Mouse (Mus musculus): ENCODE results near the gene Auts2. TPM values are rescaled to one million over a fixed set of nuclear protein-coding genes. Genes with fewer than 3 reads are reported as not detected.

Gene Auts2
- polyA plus RNA-seq, 1 experiment from 2014 or later, result 94.8 TPM

GRCm38 (mm10) chr5:131956998-131957397, 586.1 kb downstream of the Auts2 start:
- Histone ChIP-seq H3K9me3 (no peaks in the 10 kb centered on the region; the same call in 1 of the 2 replicates), H3K9ac (no peak overlapping the region), H3K4me2 (no peak overlapping the region), H3K36me3 (replicated peaks) (no peaks in the 10 kb centered on the region), H3K27ac (no peak overlapping the region), H3K4me3 (replicated peaks) (no peak overlapping the region), H3K27me3 (no peaks in the 10 kb centered on the region), H3K4me1 (peaks cover 15% of the 10 kb centered on the region)
- WGBS, result 57% methylated on average over 3 of the region's 3 CpGs
- no peak for ATAC-seq (ENCODE audit: low FRiP score)

DNA sequence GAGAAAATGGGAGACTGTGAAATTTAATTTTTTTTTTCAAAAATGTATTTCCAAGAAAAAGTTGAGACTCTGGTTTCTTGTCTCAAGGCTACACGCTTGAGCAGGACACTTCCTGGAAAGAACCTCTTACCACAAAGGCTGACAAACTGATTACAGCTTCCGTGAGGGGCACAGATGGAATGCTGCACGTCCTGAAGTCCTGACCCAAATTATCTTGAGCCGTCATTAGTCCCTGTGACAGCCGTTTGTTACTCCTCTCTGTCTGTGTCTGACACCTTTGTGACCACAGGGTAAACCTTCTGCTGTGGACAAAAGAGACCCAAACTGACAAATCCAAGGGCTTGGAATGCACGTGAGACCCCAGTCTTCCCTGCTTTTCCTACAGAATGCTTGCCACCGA, 587.1 kb downstream of the Auts2 start:
- Histone ChIP-seq H3K4me3 (replicated peaks) (no peak overlapping the region), H3K9ac (no peak overlapping the region), H3K4me1 (peaks cover 15% of the 10 kb centered on the region), H3K4me2 (no peak overlapping the region), H3K9me3 (no peaks in the 10 kb centered on the region; the same call in 1 of the 2 replicates), H3K36me3 (replicated peaks) (no peaks in the 10 kb centered on the region), H3K27ac (no peak overlapping the region), H3K27me3 (no peaks in the 10 kb centered on the region)
- 35% methylated on average over 7 of the region's 7 CpGs for WGBS
- ATAC-seq (ENCODE audit: low FRiP score), result no peak

DNA sequence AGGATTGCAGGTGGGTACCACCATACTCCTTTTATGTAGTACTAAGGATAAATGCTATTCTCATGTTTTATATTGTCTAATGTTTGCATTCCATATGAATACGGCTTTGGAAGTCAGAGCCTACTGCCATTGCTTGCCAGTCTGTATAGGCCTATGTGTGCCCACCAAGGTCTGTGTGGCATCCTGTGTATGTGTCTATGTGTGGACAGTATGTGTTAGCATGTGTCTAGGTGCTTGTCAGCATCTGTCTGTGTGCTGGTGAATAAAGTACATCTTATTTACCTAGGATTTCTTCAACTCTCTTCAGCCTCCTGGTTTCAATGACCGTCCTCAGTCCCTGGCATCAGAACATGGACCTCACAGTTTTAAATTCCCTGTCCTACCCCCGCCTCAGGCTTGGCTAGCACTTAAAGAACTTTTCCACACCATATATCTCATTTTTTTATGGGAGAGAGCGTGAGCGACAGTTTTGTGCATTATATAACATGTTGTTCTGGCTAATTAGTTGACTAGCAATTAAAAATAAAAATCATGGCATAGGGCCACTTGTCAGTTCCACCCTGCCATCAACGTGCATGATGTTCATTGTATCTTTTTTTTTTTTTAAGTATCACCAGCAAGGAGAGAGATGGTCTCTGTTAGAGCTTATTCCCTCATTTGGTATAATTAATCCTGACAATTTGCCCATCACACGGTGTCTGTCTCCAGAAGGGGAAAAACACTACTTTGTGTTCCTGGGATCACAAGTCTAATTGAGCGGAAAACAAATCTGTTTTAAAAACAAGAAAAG, 587.7 kb downstream of the Auts2 start:
- Histone ChIP-seq H3K4me1 (peaks cover 15% of the 10 kb centered on the region), H3K4me2 (no peak overlapping the region), H3K9ac (no peak overlapping the region), H3K27me3 (no peaks in the 10 kb centered on the region), H3K36me3 (replicated peaks) (no peaks in the 10 kb centered on the region), H3K27ac (no peak overlapping the region), H3K9me3 (no peaks in the 10 kb centered on the region; the same call in 1 of the 2 replicates), H3K4me3 (replicated peaks) (no peak overlapping the region)
- 70% methylated on average over 8 of the region's 8 CpGs for WGBS
- no peak for ATAC-seq (ENCODE audit: low FRiP score)

- WGBS, result 32% methylated on average over 7 of the region's 7 CpGs
- Histone ChIP-seq H3K4me2 (0 out of 2 replicates have a peak overlapping the region, but pooled peaks have one; percentile 4), H3K4me3 (replicated peaks) (no peak overlapping the region), H3K9ac (no peak overlapping the region), H3K27me3 (peaks cover 3% of the 10 kb centered on the region; the same call in 1 of the 2 replicates), H3K4me1 (peaks cover 32% of the 10 kb centered on the region), H3K9me3 (no peaks in the 10 kb centered on the region), H3K27ac (peak overlapping the region; percentile 57), H3K36me3 (replicated peaks) (no peaks in the 10 kb centered on the region)
- ATAC-seq (ENCODE audit: low FRiP score), result no peak
Measured at GRCm38 (mm10) chr5:131948571-131949151, 594.5 kb downstream of the Auts2 start.

GRCm38 (mm10) chr5:131946801-131947200, 596.3 kb downstream of the Auts2 start:
- 84% methylated on average over 5 of the region's 5 CpGs for WGBS
- Histone ChIP-seq H3K27ac (no peak overlapping the region), H3K27me3 (peaks cover 3% of the 10 kb centered on the region; the same call in 1 of the 2 replicates), H3K9me3 (no peaks in the 10 kb centered on the region), H3K36me3 (replicated peaks) (no peaks in the 10 kb centered on the region), H3K4me1 (peaks cover 32% of the 10 kb centered on the region), H3K4me2 (no peak overlapping the region), H3K4me3 (replicated peaks) (no peak overlapping the region), H3K9ac (no peak overlapping the region)
- ATAC-seq (ENCODE audit: low FRiP score), result no peak

- Histone ChIP-seq H3K4me1 (peaks cover 28% of the 10 kb centered on the region), H3K27ac (no peak overlapping the region), H3K4me2 (no peak overlapping the region), H3K4me3 (replicated peaks) (no peak overlapping the region), H3K27me3 (peaks cover 3% of the 10 kb centered on the region; the same call in 1 of the 2 replicates), H3K36me3 (replicated peaks) (no peaks in the 10 kb centered on the region), H3K9ac (no peak overlapping the region), H3K9me3 (no peaks in the 10 kb centered on the region)
- WGBS, result 11% methylated on average over 2 of the region's 2 CpGs
- ATAC-seq (ENCODE audit: low FRiP score), result no peak
Measured at GRCm38 (mm10) chr5:131944761-131945160, 598.4 kb downstream of the Auts2 start.

DNA sequence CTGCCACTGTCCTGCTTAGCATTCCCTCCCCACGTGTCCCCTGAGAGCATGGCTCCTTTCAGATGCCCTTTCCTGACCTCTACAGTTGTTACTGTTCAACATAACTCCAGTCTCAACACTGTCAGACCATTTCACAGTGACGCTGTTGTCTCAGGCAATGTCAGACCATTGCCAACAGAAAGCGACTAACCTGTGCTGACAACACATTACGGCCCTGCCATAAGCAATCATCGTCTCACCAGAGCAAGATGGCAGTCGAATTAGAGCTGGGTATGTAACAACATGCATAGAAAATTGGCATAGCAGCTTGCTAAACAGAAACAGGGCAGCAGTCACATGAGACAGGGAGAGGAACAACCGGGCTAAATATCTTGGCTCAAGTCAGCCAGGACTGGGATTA, 614.4 kb downstream of the Auts2 start:
- no peaks in the 10 kb centered on the region for H3K36me3 ChIP-seq (replicated peaks)
- peaks cover 6% of the 10 kb centered on the region; the same call in 1 of the 2 replicates for H3K4me1 ChIP-seq
- 85% methylated on average over 7 of the region's 7 CpGs for WGBS
- no peak overlapping the region for H3K27ac ChIP-seq
- H3K9me3 ChIP-seq, result no peaks in the 10 kb centered on the region
- no peak for ATAC-seq (ENCODE audit: low FRiP score)
- no peak overlapping the region for H3K4me2 ChIP-seq
- no peak overlapping the region for H3K9ac ChIP-seq
- H3K4me3 ChIP-seq (replicated peaks), result no peak overlapping the region
- no peaks in the 10 kb centered on the region for H3K27me3 ChIP-seq

DNA sequence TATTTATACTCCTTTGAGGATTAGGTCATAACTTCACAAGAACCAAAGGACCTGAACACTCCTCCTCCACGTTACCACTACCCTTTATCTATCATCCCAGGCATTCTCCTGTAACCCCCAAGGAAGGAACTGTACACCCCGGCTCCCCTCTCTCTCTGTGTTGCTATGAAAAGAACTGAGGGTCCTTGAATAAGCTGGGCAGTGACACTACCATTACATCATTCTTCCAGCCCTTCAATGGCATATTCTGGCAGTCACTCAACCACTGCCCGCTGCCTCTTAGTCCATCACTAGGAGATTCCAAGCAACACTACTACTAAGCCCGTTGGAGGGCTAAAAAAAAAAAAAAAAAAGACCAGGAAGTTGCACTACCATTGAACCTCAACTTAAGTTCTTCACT, 620.4 kb downstream of the Auts2 start:
- H3K4me1 ChIP-seq, result peaks cover 23% of the 10 kb centered on the region
- 72% methylated on average over 4 of the region's 4 CpGs for WGBS
- no peak overlapping the region for H3K27ac ChIP-seq
- H3K9ac ChIP-seq, result no peak overlapping the region
- H3K4me3 ChIP-seq (replicated peaks), result no peak overlapping the region
- H3K27me3 ChIP-seq, result peaks cover 7% of the 10 kb centered on the region; the same call in 1 of the 2 replicates
- ATAC-seq (ENCODE audit: low FRiP score), result no peak
- no peaks in the 10 kb centered on the region for H3K36me3 ChIP-seq (replicated peaks)
- H3K4me2 ChIP-seq, result no peak overlapping the region
- H3K9me3 ChIP-seq, result no peaks in the 10 kb centered on the region

DNA sequence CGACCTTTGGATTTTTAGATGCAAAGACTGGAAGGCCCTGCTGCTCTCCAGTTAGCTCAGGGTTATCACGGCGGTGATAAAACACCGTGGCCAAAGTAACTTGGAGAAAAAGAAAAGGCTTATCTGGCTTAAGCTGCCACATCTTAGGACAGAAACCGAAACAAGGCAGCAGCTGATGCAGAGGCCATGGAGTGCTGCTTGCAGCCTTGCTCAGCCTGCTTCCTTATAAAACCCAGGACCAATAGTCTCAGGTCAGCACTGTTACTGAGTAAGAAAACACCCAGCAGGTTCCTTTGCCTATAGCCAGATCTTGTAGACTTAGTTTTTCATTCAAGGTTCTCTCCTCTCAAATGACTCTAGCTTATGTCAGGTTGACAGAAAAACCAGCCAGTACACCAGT, 621.0 kb downstream of the Auts2 start:
- Histone ChIP-seq H3K9me3 (no peaks in the 10 kb centered on the region), H3K27me3 (peaks cover 8% of the 10 kb centered on the region; the same call in 1 of the 2 replicates), H3K4me3 (replicated peaks) (no peak overlapping the region), H3K4me1 (peaks cover 29% of the 10 kb centered on the region), H3K36me3 (replicated peaks) (no peaks in the 10 kb centered on the region), H3K9ac (no peak overlapping the region), H3K4me2 (no peak overlapping the region), H3K27ac (no peak overlapping the region)
- ATAC-seq (ENCODE audit: low FRiP score), result no peak
- WGBS, result 66% methylated on average over 5 of the region's 5 CpGs

GRCm38 (mm10) chr5:131919983-131920777, 623.0 kb downstream of the Auts2 start:
- Histone ChIP-seq H3K4me2 (no peak overlapping the region), H3K4me1 (peaks cover 42% of the 10 kb centered on the region), H3K4me3 (replicated peaks) (no peak overlapping the region), H3K36me3 (replicated peaks) (no peaks in the 10 kb centered on the region), H3K27ac (0 out of 2 replicates have a peak overlapping the region, but pooled peaks have one; percentile 1), H3K9ac (no peak overlapping the region), H3K27me3 (peaks cover 18% of the 10 kb centered on the region; the same call in 1 of the 2 replicates), H3K9me3 (no peaks in the 10 kb centered on the region)
- peak; percentile 55; the same call in 1 of the 2 replicates for ATAC-seq (ENCODE audit: low FRiP score)
- WGBS, result 46% methylated on average over 12 of the region's 12 CpGs

- H3K9ac ChIP-seq, result no peak overlapping the region
- H3K4me2 ChIP-seq, result no peak overlapping the region
- H3K4me1 ChIP-seq, result peaks cover 56% of the 10 kb centered on the region
- H3K36me3 ChIP-seq (replicated peaks), result no peaks in the 10 kb centered on the region
- no peaks in the 10 kb centered on the region for H3K9me3 ChIP-seq
- peaks cover 23% of the 10 kb centered on the region; the same call in 1 of the 2 replicates for H3K27me3 ChIP-seq
- peak; percentile 75 for ATAC-seq (ENCODE audit: low FRiP score)
- H3K27ac ChIP-seq, result 0 out of 2 replicates have a peak overlapping the region, but pooled peaks have one; percentile 46
- H3K4me3 ChIP-seq (replicated peaks), result no peak overlapping the region
- WGBS, result 42% methylated on average over 12 of the region's 12 CpGs
Measured at GRCm38 (mm10) chr5:131916791-131917403, 626.2 kb downstream of the Auts2 start.

GRCm38 (mm10) chr5:131913562-131913961, 629.6 kb downstream of the Auts2 start:
- ATAC-seq (ENCODE audit: low FRiP score), result no peak
- peaks cover 47% of the 10 kb centered on the region for H3K4me1 ChIP-seq
- WGBS, result 12% methylated on average over 8 of the region's 8 CpGs
- peaks cover 27% of the 10 kb centered on the region; the same call in 1 of the 2 replicates for H3K27me3 ChIP-seq
- no peak overlapping the region for H3K9ac ChIP-seq
- H3K9me3 ChIP-seq, result no peaks in the 10 kb centered on the region
- H3K27ac ChIP-seq, result no peak overlapping the region
- no peak overlapping the region for H3K4me2 ChIP-seq
- no peaks in the 10 kb centered on the region for H3K36me3 ChIP-seq (replicated peaks)
- no peak overlapping the region for H3K4me3 ChIP-seq (replicated peaks)

All from forebrain, embryonic 12.5 days (tissue).